Mouse (Mus musculus) layer of hippocampus, adult 18-20 months (tissue): ENCODE measurements around the gene Acvrl1. TPM values are rescaled to one million over a fixed set of nuclear protein-coding genes. Genes with fewer than 3 reads are reported as not detected.

Experiments
- DNase-seq, 2 experiments: peaks; one replicate each; pipeline ENCODE4 v3.0.0; 2022; ENCODE audit warnings: low spot score in 2 of 2
- long read RNA-seq: library from polyadenylated mRNA; stranded (forward); transcript quantifications from one replicate; pipeline ENCODE4 v2.0.0, GENCODE M21; 2021
- total RNA-seq, 2 experiments: library from RNA; stranded (reverse); gene quantifications; 2 replicates each; pipeline ENCODE4 v1.2.3; 2021

Gene Acvrl1
- total RNA-seq, result 1 to 10 TPM; 9.7 to 9.9 TPM
- long read RNA-seq, partial matches to known transcripts, result 5 of 6 reads
- long read RNA-seq, other reads (novel, unspliced or antisense), result 0 of 6 reads

DNA sequence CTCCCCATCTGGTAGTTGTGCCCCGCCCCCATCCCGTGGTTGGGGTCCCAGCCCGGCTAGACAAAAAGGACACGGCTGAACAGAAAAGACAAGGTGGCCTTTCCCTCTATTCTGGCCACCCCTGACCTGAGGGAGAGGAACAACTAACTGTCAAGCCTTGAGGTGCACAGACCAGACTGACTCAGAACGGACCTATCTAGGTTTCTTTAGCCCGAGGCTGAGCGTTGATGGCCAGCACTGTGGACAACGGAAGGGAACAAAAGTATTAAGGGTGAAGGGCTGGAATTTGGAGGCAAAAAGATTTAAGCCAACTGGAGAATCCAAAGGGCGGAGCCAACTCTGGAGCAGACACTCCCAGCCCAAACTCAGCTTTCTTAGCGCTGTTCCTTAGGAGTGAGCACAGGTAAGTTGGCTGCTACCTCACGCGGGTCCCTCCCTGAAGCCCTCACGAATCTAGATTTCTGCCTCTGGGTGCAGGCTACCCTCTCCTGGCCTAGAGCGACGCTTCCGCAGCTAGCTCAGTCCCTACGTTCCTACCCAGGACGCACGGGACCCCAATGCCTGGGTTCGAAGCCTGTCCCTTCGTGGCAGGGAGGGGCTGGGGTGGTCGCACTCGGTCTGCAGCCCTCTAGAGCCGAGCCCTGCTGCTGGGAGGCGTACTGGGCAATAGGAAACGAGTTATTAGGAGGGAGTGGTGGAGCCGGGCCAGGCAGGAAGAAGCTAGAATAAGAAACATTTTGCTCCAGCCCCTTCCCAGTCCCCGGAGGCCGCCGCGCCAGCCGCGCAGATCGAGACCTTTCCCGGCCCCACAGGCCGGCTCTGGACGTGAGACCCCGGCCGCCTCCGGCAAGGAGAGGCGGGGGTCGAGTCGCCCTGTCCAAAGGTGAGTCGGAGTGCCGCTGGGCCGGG lies at the start of gene Acvrl1:
Gene Acvrl1, plus strand, starts transcription at position 342 of the 909 bp plus-strand sequence.
- no peak for DNase-seq

DNA sequence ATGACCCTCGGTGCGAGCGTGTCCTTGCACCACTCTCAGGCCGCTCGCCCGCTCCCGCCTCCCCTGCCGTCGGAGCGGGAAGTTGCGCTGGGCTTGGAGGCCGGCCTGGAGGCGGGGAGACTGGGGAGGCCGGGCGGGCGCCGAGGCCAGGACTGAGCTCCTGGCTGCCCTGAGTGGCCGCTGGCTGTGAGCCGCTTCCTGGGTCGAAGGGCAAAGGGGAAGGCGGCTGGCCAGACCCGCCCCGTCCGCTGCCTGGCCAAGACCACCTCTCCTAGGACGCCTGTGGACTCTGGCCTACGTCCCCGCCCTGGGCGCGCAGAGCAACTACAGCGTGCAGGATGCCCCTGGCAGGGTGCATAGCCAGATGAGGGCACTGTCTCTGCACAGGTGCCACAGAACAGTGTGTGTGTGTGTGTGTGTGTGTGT lies 49.6 kb upstream of the Acvrl1 start:
- peak; percentile 54 to 64 for DNase-seq

DNA sequence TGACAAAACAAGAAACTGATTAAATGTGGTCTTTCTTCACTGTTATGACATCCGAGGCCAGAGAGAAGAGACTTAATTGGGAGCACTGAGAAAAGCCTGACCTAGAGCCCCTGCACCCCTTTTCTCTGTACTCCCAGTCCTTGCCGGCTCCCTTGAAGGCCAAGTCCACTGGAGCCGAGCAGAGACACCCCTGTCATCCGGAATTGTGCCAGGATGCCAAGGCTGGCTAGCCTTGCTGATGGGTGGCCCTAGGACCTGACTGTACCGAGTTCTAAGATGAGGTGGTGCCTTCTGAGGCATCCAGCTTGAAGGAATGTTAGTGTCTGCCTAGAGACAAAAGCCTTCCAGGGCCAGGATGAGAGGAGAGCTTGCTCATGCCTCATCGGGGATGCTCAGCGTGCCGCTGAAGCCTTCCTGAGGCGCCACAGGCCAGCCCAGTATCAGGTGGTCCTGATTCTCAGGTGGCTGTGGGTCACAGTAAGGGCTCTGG lies 48.2 kb upstream of the Acvrl1 start:
- no peak for DNase-seq

DNA sequence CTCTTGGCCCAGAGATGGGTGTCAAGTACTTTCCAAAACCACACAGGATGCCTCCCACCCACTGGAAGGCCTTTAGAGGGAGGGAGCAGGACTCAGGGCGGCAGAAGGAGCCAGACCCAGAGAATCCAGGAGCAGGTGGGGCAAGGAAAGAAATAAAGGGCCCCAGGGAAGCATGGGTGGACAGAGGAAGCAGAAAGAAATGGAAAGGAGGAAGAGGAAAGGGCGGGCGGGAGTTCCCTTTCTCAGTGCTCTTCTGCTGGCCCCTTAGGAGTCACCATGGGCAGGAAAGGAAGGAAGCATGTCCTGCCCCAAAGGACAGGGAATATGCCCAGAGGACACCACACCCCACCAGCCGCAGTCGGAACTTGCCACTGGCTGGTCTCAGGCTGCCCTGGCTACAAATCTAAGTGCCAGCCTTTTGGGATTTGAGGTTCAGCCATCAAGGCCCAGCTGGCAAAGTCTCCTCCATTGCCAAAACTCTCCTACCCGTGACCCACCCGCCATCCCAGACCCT lies 47.2 kb upstream of the Acvrl1 start:
- DNase-seq, result no peak

DNA sequence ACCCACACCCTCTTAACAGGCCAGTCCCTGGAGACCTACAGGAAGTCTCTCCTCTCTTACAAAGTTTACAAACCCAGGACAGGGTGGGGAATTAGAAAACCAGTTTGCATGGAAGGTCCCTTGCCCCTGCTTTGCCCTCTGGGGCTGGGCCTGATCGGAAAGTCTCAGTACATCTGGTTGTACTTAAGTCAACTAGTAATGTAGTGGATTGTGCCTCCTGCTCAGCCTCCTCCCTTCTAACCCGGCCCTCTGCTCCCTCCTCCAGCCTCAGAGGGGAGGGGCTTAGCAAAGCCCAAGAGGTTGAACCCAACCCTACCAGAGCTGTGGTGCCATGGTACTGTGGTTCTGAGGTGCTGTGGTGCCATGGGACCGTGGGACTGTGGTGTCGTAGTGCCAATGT lies 46.1 kb upstream of the Acvrl1 start:
- no peak for DNase-seq

DNA sequence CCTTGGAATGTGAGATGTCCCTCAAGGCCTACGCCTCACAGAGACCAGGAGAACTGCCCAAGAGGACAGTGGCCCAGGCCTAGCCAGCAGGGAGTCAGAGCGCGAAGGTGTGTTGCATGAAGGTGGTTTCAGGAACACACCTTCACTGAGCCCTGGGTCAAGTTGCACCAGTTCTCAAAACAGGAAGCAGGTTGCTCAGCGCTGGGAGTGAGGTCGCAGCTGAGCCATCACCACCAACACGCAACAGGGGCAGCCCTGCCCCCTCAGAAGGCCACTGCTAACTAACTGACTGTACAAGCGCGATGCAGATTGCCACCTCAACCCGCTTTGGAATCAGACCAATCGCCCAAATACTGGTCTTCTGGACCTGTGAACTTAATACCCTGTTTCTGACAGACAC lies 43.8 kb upstream of the Acvrl1 start:
- DNase-seq, result no peak

DNA sequence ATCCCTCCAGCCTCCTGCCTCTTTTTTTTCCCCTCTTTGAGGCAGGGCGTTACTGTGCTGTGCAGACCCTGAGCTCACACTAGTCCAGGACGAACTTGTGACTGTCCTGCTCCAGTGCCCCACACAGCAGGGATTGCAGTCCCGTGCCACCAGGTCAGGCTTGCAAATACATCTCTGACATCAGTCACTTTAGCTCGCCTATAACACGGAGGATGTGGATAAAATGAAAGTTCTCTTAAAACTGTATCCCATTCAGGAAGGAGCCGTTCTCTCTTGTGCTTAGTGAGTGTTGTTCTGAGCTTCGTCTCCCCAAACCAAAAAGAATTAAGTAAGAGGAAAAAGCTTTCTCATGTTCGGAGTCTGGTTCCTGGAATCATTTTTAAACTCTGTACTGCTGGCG lies 41.9 kb upstream of the Acvrl1 start:
- DNase-seq, result no peak

DNA sequence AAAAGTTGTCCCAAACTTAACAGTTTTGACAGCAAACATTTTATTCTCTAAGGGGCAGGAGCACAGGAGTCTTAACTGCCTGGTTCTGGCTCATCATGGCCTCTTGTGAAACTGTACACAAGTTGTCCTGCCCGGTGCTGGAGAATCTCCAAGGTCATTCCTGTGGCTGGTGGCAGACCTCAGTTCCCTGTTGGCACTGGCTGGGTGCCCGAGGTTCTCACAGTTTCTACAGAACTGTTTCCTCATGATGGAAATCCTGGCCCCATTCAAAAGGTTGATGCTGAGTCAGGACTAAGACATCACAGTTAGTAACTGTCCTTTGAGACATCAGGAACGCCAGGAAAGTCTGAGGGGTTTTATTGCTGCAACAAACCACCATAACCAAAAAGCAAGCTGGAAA lies 41.4 kb upstream of the Acvrl1 start:
- DNase-seq, result no peak

DNA sequence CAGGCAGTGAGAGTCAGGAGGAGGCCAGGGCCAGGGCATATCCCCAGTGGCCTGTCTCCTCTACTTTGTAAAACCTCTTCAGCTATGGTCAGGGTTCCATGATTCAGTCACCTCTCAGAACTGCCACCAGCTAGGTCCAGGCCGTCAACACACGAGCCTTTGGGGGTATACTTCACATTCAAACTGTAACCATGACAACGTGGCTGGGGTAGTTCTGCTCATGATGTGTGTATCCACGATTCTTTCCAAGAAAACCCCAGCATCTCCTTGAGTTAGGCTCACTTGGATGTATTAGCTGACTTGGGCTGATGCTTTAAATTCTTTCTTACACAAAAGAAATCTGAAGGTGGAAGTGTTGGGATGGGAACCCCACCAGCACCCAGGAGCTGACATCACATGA lies 40.0 kb upstream of the Acvrl1 start:
- DNase-seq, result no peak

DNA sequence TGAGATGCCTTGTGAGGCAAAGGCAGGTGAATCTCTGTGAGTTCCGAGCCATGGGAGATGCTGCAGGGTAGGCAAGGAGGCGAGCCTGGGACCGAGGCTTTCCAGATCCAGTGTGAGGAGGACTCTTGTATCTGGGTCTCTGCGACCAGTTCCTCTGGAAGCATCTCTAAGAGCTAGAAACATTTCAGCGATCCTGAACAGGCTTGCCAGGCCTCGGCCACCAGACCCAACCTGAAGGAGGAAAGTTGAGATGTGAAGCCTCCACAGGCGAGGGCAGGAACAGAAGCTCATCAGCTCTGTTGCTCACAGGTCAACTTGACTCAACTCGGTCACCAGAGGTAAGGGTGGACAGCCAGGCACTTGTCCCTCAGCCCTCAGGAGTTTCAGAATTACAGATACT lies 36.8 kb upstream of the Acvrl1 start:
- no peak for DNase-seq

DNA sequence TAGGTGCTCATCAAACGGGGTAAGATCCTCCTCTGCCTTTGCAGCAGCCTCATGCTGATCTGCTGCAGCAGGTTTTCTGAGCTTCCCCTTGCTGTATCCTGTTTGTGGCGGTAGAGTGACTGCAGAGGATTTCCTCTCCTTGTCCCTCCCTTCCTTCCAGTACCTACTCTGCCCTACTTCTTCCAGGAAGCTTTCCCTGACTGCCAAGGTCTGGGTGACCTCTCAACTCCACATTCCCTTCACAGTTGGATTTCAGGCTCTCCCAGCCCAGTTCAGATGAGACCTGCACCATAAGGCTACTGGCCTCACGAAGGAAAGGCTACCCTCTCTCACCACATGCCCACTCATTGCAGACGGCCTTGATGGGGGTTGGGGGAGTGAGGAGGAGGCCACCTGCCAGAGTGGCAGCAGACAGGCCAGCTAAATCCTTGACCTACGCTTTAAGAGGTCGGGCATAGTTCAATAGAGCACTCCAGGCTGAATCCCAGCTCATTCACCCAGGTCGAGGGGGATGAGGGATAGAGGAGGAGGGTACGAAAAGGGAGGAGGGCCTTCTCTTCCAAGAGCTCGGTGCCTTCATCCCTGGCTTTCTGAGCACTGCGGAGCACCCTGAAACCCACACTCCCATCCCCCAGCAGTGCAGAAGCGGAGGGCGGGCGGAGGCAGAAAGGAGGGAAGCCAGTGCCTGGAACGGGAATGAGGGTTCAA lies 36.0 kb upstream of the Acvrl1 start:
- DNase-seq, result no peak

DNA sequence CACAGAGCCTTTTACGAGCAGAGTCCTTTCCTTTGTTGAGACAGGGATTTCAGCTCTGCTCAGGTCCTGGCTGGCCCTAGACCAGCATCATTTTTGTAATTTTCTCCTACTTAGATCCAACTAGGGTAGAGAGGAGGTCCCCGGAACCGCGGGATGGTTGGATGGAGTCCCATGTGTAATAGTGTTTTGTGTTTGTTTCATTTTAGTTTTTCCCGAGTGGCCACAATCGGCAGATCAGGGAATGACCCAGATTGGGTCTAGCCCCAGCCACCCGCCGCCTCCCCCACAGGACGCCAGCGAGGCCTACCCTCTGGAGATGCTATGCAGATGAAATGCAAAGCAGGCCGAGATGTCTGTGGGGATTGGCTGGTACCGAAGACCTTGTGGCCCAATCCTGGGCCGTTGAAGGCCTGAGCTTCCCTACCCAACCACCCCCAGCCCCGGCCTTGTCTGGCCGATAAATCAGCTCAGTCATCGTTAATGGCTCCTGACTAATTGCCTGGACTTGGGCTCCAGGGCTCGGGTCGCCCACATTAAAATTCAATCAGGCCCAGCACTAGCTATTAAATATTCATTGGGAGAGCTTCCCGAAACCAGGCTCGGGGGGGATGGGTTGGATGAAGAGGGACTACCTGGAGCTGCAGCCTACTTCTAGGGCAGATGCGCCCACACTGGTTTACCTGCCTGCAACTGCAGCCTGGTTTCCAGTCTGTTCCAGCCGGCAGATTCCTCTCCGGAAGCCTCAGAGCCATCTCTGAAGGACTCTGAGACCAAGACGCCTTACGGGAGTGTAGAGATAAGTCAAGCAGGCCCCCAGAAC lies 35.3 kb upstream of the Acvrl1 start:
- peak in 1 of 2 experiments; percentile 38 for DNase-seq

DNA sequence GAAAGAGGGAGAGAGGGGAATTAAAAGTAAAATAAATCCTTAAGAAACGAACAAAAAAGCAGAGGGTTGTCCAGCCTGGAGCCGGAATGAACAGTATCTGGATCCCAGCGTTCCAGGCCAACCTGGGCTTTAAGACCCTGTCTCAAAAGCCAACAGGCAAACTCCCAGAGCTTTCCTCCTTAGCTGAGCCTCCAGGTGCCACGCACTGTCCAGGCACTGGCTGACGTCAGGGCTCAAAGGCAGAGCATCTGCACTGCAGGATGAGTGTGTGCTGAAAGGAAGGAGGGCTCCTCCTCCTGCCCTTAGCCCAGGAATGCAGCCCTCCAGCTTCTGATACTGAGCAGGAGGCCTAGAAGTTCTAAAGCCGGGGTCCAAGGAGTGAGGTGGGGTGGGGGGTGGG lies 34.3 kb upstream of the Acvrl1 start:
- no peak for DNase-seq

DNA sequence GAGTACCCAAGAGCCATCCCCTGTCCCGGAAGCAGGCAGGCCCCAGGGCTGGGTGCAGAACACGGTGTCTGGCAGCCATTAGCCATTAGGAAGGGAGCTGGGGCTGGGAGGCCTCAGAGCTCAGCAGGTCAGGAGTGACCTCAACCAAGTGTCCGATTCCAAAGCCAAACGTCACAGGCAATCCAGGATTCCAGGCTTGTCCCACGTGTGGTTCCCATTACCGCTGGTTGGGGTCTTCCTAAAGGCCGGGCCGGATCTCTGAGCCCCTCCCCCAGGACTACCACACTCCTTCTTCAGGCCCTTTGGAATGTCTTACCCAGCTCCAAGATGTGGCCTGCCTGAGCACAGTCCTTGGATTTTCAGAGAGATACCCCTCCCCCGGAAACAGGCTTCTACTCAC lies 33.3 kb upstream of the Acvrl1 start:
- no peak for DNase-seq

DNA sequence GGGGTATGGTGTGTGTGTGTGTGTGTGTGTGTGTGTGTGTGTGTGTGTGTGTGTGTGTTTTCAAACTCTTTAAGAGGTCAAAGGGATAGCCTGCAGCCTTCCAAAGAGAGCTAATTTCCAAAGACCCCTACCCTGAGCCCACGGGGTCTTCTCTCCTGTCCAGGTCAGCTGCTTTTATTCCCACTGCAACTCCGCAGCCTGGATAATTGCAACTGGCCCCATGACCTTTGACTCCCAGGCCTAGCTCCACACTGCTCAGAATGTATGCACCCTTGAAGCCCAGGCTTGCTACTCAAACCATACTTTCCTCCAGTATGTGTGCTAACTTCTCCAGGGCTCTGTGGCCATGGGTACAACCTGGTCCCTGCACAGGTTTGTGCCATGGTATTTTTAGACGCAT lies 32.9 kb upstream of the Acvrl1 start:
- DNase-seq, result no peak

DNA sequence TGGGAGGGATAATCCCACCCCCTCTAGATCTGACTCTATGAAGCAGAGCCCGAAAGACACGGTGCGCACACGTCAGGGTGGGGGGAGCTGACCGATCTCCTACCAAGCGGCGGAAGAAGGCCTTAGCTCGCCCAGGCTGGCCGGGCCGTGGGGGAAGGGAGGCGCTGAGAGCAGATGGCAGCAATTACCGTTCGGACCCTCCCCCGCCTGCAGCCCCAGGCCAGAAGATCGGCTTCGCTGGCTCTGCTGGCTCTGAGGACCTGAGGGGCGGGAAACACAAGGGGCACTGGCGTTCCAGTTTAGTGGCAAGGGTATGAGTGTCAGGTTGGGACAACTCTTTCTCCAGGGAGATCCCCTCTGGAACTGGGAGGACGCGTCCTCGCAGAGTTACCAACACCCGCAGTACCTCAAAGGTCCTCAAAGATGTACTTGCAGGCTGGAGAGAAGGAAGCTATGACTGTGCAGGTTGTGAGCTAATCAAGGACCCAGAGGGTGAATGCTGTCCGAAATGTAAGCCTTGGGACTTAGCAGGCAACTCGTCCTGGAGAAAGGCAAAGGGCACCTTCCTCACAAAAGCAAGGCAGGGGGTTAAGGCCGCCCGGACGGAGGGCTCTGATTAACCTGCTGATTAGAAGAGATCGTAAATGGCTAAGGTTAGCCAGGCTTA lies 30.2 kb upstream of the Acvrl1 start:
- DNase-seq, result no peak

DNA sequence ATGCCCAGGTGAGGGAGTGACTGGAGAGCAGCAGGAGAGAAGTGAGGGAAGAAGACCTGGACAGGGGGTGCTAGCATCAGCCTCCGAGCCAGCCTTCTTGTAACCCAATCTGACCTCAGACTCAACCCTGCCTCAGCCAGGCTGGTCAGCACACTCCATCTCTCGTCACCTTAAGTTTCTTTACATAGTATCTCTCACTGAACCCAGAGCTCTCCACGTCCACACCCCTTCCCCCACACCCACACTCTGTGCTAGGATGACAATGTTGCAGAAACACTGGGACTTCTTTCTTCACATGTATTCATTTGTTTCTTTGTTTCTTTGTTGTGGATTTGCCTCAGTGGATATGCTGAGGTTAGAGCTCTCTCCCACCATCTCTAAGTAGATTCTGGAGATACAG lies 27.3 kb upstream of the Acvrl1 start:
- no peak for DNase-seq

DNA sequence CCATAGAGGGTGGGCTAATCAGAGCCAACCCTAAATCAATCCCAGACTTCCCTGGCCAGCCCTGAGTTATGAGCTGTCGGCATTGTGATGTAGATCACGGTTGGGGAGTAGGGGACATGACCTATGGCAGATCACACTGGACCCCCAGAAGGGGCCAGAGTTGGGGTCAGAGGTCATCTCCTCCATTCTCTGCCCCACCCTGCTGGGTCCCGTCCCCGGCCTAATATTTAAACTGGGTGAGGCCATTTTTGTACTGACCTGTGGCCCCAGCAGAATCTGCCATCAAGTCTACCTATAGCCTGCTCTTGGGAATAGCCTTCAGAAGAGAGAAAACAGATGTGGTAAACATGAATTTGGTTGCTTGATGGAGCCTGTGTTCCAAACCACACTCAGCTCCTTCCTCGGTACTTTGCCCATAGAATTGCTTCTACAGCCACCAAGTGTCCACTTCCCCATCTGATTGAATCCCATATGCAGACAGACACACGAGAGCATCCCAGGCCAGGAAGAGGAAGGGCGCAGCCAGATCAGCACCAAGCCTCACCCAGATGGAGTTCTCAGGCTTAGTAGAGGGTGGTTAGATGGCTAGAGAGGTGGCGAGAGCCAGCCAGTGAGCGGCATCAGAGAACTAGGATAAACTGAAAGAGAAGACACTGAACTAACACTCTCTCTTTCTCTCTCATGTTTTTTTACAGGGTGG lies 24.6 kb upstream of the Acvrl1 start:
- DNase-seq, result no peak

DNA sequence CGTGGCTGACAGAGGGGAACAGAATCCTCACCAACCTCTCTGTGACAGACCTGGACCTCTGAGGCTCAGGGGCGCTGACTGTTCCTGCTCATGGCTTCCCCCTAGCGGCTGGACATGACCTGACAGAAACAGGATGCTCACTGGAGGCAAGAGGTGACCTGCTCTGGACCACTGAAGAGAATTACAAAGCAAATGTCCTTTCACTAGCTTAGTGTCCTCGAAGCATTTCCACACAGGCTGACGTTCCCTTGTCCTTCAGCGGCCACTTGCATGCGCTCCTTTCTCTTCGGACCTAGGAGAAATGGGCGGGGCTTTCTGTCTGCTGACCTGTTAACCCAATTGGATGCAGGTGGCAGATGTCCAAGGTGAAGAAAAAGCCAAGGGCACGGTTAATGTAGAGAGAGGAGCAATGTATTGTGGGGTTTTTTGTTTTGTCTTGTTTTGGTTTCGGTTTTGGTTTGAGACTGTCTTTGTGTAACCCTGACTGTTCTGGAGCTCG lies 22.8 kb upstream of the Acvrl1 start:
- DNase-seq, result peak; percentile 50 to 81

DNA sequence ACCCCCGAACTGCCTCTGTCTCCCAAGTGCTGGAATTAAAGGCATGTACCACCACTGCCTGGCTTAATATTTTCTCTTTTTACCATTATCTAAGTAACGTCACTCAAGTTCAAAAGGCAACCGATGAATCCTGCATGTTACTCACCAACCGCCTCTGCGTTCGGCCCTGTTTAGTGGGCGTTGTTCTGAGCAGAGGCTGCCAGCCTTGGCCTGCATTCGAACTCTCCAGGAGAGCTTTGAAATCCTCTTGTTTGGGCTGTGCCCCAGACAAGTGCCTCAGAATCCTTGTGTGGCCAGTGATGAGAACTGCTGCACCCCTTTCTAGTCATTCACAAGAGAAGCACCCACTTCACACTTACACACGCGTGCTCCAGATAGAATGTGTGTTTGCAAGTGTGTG lies 22.3 kb upstream of the Acvrl1 start:
- peak; percentile 21 to 46 for DNase-seq
